Mouse (Mus musculus) liver, postnatal 0 days (tissue): ENCODE data around the gene Dalrd3.

ENCODE experiments used
- CTCF ChIP-seq: sonication (generic); IDR thresholded peaks from 2 replicates; pipeline ENCODE4 v1.5.1; 2016; ENCODE audit warnings: antibody characterized with exemption, low read depth
- EP300 ChIP-seq: IDR thresholded peaks from 2 replicates; pipeline ENCODE4 v1.6.1; 2016; ENCODE audit warnings: antibody characterized with exemption, low read depth, mild to moderate bottlenecking

DNA sequence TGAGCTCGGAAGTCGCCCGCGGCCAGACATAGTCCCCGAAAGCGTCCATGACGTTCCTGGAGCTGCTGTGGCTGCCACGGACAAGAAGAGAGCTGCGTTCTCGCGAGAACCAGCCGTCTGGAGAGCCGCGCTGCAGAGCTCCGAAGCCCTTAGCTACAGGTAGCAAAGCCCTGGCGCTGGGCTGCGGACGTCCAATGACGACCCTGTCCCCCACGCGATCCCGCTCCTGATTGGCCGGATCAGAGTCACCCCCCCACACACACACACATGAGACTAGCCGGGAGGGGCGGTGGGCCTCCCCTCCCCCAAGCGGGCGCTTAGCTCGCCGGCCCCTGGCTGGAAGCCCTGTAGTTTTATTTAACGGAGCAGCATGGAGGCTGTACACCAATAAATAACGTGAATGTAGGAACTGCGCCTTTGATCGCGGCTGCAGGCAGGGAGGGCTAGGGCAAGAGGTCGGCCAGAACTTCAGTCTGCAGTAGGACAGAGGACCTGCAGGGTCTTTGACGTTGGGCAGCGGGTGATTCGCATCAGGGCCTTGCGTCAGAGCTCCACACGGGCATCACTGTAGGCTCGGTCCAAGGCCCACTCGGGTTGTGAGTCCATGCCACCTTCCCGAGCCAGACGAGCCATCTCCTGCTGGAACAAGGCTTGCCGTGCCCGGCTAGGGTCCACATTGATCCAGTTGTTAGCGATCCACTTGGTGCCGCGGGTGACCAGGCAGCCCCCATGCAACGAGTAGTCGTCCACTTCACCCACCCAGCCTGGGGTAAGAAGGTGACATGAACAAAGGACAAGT is 9.1 kb downstream of the Dalrd3 start, which contains the start of gene Wdr6:
- TF ChIP-seq EP300 (peak; percentile 45; the same call in 1 of the 2 replicates), CTCF (no peak)
